Mouse (Mus musculus): ENCODE results near the gene Prss30. TPM values are rescaled to one million over a fixed set of nuclear protein-coding genes. Genes with fewer than 3 reads are reported as not detected.

The Prss30 gene
- 0.69 TPM in 1 of 2 replicates, not detected in the other for total RNA-seq (2017)

- ATAC-seq (replicated peaks in 1 of 2; ENCODE audit: insufficient read depth in 1 of 2, low FRiP score in 2 of 2, low TSS enrichment in 1 of 2, low read depth in 1 of 2, poor library complexity in 2 of 2, severe bottlenecking in 2 of 2), result peak; percentile 49 to 74; a peak in 3 of 4 replicates
Observed at GRCm38 (mm10) chr17:23980297-23980909, at the start of gene Prss30. TSS of gene Prss30 (minus strand) at chr17:23980566.

- ATAC-seq (replicated peaks in 1 of 2; ENCODE audit: insufficient read depth in 1 of 2, low FRiP score in 2 of 2, low TSS enrichment in 1 of 2, low read depth in 1 of 2, poor library complexity in 2 of 2, severe bottlenecking in 2 of 2), result no peak
Observed at GRCm38 (mm10) chr17:24029477-24029876, 49.1 kb upstream of the Prss30 start.

GRCm38 (mm10) chr17:24021375-24022199 lies 41.2 kb upstream of the Prss30 start:
- ATAC-seq (replicated peaks in 1 of 2; ENCODE audit: insufficient read depth in 1 of 2, low FRiP score in 2 of 2, low TSS enrichment in 1 of 2, low read depth in 1 of 2, poor library complexity in 2 of 2, severe bottlenecking in 2 of 2), result peak; percentile 32 to 42; a peak in 1 of 4 replicates

- ATAC-seq (replicated peaks in 1 of 2; ENCODE audit: insufficient read depth in 1 of 2, low FRiP score in 2 of 2, low TSS enrichment in 1 of 2, low read depth in 1 of 2, poor library complexity in 2 of 2, severe bottlenecking in 2 of 2), result no peak
Observed at GRCm38 (mm10) chr17:24020696-24021095, 40.3 kb upstream of the Prss30 start.

GRCm38 (mm10) chr17:24015727-24016126 lies 35.4 kb upstream of the Prss30 start:
- ATAC-seq (replicated peaks in 1 of 2; ENCODE audit: insufficient read depth in 1 of 2, low FRiP score in 2 of 2, low TSS enrichment in 1 of 2, low read depth in 1 of 2, poor library complexity in 2 of 2, severe bottlenecking in 2 of 2), result peak in 1 of 2 experiments; percentile 42; a peak in 1 of 4 replicates

- no peak for ATAC-seq (replicated peaks in 1 of 2; ENCODE audit: insufficient read depth in 1 of 2, low FRiP score in 2 of 2, low TSS enrichment in 1 of 2, low read depth in 1 of 2, poor library complexity in 2 of 2, severe bottlenecking in 2 of 2)
Observed at GRCm38 (mm10) chr17:24014433-24014965, 34.1 kb upstream of the Prss30 start.

- no peak for ATAC-seq (replicated peaks in 1 of 2; ENCODE audit: insufficient read depth in 1 of 2, low FRiP score in 2 of 2, low TSS enrichment in 1 of 2, low read depth in 1 of 2, poor library complexity in 2 of 2, severe bottlenecking in 2 of 2)
Observed at GRCm38 (mm10) chr17:24012921-24013320, 32.6 kb upstream of the Prss30 start.

GRCm38 (mm10) chr17:24009617-24010016 lies 29.3 kb upstream of the Prss30 start:
- no peak for ATAC-seq (replicated peaks in 1 of 2; ENCODE audit: insufficient read depth in 1 of 2, low FRiP score in 2 of 2, low TSS enrichment in 1 of 2, low read depth in 1 of 2, poor library complexity in 2 of 2, severe bottlenecking in 2 of 2)

- ATAC-seq (replicated peaks in 1 of 2; ENCODE audit: insufficient read depth in 1 of 2, low FRiP score in 2 of 2, low TSS enrichment in 1 of 2, low read depth in 1 of 2, poor library complexity in 2 of 2, severe bottlenecking in 2 of 2), result no peak
Observed at GRCm38 (mm10) chr17:24008105-24008504, 27.7 kb upstream of the Prss30 start.

- peak in 1 of 2 experiments; percentile 29; a peak in 2 of 4 replicates for ATAC-seq (replicated peaks in 1 of 2; ENCODE audit: insufficient read depth in 1 of 2, low FRiP score in 2 of 2, low TSS enrichment in 1 of 2, low read depth in 1 of 2, poor library complexity in 2 of 2, severe bottlenecking in 2 of 2)
Observed at GRCm38 (mm10) chr17:24007391-24007790, 27.0 kb upstream of the Prss30 start.

- peak; percentile 77 to 80 for ATAC-seq (replicated peaks in 1 of 2; ENCODE audit: insufficient read depth in 1 of 2, low FRiP score in 2 of 2, low TSS enrichment in 1 of 2, low read depth in 1 of 2, poor library complexity in 2 of 2, severe bottlenecking in 2 of 2)
Observed at GRCm38 (mm10) chr17:24006930-24007329, 26.6 kb upstream of the Prss30 start.

GRCm38 (mm10) chr17:24005049-24005448 lies 24.7 kb upstream of the Prss30 start:
- no peak for ATAC-seq (replicated peaks in 1 of 2; ENCODE audit: insufficient read depth in 1 of 2, low FRiP score in 2 of 2, low TSS enrichment in 1 of 2, low read depth in 1 of 2, poor library complexity in 2 of 2, severe bottlenecking in 2 of 2)

GRCm38 (mm10) chr17:24004071-24004665 lies 23.8 kb upstream of the Prss30 start:
- ATAC-seq (replicated peaks in 1 of 2; ENCODE audit: insufficient read depth in 1 of 2, low FRiP score in 2 of 2, low TSS enrichment in 1 of 2, low read depth in 1 of 2, poor library complexity in 2 of 2, severe bottlenecking in 2 of 2), result no peak

GRCm38 (mm10) chr17:24000404-24000803 lies 20.0 kb upstream of the Prss30 start:
- no peak for ATAC-seq (replicated peaks in 1 of 2; ENCODE audit: insufficient read depth in 1 of 2, low FRiP score in 2 of 2, low TSS enrichment in 1 of 2, low read depth in 1 of 2, poor library complexity in 2 of 2, severe bottlenecking in 2 of 2)

GRCm38 (mm10) chr17:23998383-23998782 lies 18.0 kb upstream of the Prss30 start:
- ATAC-seq (replicated peaks in 1 of 2; ENCODE audit: insufficient read depth in 1 of 2, low FRiP score in 2 of 2, low TSS enrichment in 1 of 2, low read depth in 1 of 2, poor library complexity in 2 of 2, severe bottlenecking in 2 of 2), result no peak

GRCm38 (mm10) chr17:23997901-23998300 lies 17.5 kb upstream of the Prss30 start, which contains the start of gene Prss22:
TSS of gene Prss22 (minus strand) at chr17:23998100.
- ATAC-seq (replicated peaks in 1 of 2; ENCODE audit: insufficient read depth in 1 of 2, low FRiP score in 2 of 2, low TSS enrichment in 1 of 2, low read depth in 1 of 2, poor library complexity in 2 of 2, severe bottlenecking in 2 of 2), result no peak

GRCm38 (mm10) chr17:23995421-23995820 lies 15.1 kb upstream of the Prss30 start:
- ATAC-seq (replicated peaks in 1 of 2; ENCODE audit: insufficient read depth in 1 of 2, low FRiP score in 2 of 2, low TSS enrichment in 1 of 2, low read depth in 1 of 2, poor library complexity in 2 of 2, severe bottlenecking in 2 of 2), result no peak

GRCm38 (mm10) chr17:23994667-23995066 lies 14.3 kb upstream of the Prss30 start:
- no peak for ATAC-seq (replicated peaks in 1 of 2; ENCODE audit: insufficient read depth in 1 of 2, low FRiP score in 2 of 2, low TSS enrichment in 1 of 2, low read depth in 1 of 2, poor library complexity in 2 of 2, severe bottlenecking in 2 of 2)

Data from hematopoietic stem cell, adult 5-6 weeks (primary cell).